Mouse (Mus musculus): Measurements from ENCODE around the gene Btf3. TPM values are rescaled to one million over a fixed set of nuclear protein-coding genes. Genes with fewer than 3 reads are reported as not detected.

The Btf3 gene
- polyA plus RNA-seq, 1 experiment = 1,134 TPM

GRCm38 (mm10) chr13:98306852-98307475, 9.8 kb downstream of the Btf3 start:
- no peak overlapping the region for H3K4me3 ChIP-seq
- TF ChIP-seq REST (IDR thresholded peaks at IDR 0.05; ENCODE audit: insufficient read depth, insufficient read length) (no peak), SRF (IDR thresholded peaks at IDR 0.05; ENCODE audit: control insufficient read depth, insufficient read length, low read depth) (no peak), TCF12 (IDR thresholded peaks at IDR 0.05; ENCODE audit: insufficient read depth, poor library complexity, severe bottlenecking) (no peak), TCF3 (IDR thresholded peaks at IDR 0.05; ENCODE audit: insufficient read length, low read depth) (no peak), MAX (IDR thresholded peaks at IDR 0.05; ENCODE audit: low read depth) (no peak), USF1 (IDR thresholded peaks at IDR 0.05; ENCODE audit: low read depth) (no peak), POLR2AphosphoS2 (IDR thresholded peaks at IDR 0.05; ENCODE audit: insufficient read length, low read depth) (no peak)
- H3K4me2 ChIP-seq (ENCODE audit: low read depth) = no peak overlapping the region
- no peaks in the 10 kb centered on the region for H3K27me3 ChIP-seq (ENCODE audit: control insufficient read depth, insufficient read depth, insufficient read length)
- peaks cover 20% of the 10 kb centered on the region for H3K79me2 ChIP-seq (ENCODE audit: control insufficient read depth, insufficient read depth)
- peaks cover 41% of the 10 kb centered on the region for H3K36me3 ChIP-seq (ENCODE audit: control insufficient read depth, insufficient read depth)
- H3ac ChIP-seq (ENCODE audit: control insufficient read depth, insufficient read length) = no peak overlapping the region

GRCm38 (mm10) chr13:98306393-98306792, 10.4 kb downstream of the Btf3 start:
- peaks cover 14% of the 10 kb centered on the region for H3K79me2 ChIP-seq (ENCODE audit: control insufficient read depth, insufficient read depth)
- H3K27me3 ChIP-seq (ENCODE audit: control insufficient read depth, insufficient read depth, insufficient read length) = no peaks in the 10 kb centered on the region
- no peak for TF ChIP-seq USF1 (IDR thresholded peaks at IDR 0.05; ENCODE audit: low read depth)
- no peak for TF ChIP-seq SRF (IDR thresholded peaks at IDR 0.05; ENCODE audit: control insufficient read depth, insufficient read length, low read depth)
- peak; percentile 71 for TF ChIP-seq POLR2AphosphoS2 (IDR thresholded peaks at IDR 0.05; ENCODE audit: insufficient read length, low read depth)
- no peak for TF ChIP-seq REST (IDR thresholded peaks at IDR 0.05; ENCODE audit: insufficient read depth, insufficient read length)
- no peak overlapping the region for H3ac ChIP-seq (ENCODE audit: control insufficient read depth, insufficient read length)
- no peak overlapping the region for H3K4me3 ChIP-seq
- peaks cover 35% of the 10 kb centered on the region for H3K36me3 ChIP-seq (ENCODE audit: control insufficient read depth, insufficient read depth)
- no peak overlapping the region for H3K4me2 ChIP-seq (ENCODE audit: low read depth)

- H3K4me2 ChIP-seq (ENCODE audit: low read depth) = no peak overlapping the region
- no peak overlapping the region for H3ac ChIP-seq (ENCODE audit: control insufficient read depth, insufficient read length)
- H3K4me3 ChIP-seq = no peak overlapping the region
- H3K36me3 ChIP-seq (ENCODE audit: control insufficient read depth, insufficient read depth) = peaks cover 24% of the 10 kb centered on the region
- TF ChIP-seq TCF3 (IDR thresholded peaks at IDR 0.05; ENCODE audit: insufficient read length, low read depth) (no peak), POLR2AphosphoS2 (IDR thresholded peaks at IDR 0.05; ENCODE audit: insufficient read length, low read depth) (peak; percentile 61)
- no peaks in the 10 kb centered on the region for H3K27me3 ChIP-seq (ENCODE audit: control insufficient read depth, insufficient read depth, insufficient read length)
- peaks cover 3% of the 10 kb centered on the region for H3K79me2 ChIP-seq (ENCODE audit: control insufficient read depth, insufficient read depth)
These were observed 11.5 kb downstream of the Btf3 start for GRCm38 (mm10) chr13:98305257-98305656.

DNA sequence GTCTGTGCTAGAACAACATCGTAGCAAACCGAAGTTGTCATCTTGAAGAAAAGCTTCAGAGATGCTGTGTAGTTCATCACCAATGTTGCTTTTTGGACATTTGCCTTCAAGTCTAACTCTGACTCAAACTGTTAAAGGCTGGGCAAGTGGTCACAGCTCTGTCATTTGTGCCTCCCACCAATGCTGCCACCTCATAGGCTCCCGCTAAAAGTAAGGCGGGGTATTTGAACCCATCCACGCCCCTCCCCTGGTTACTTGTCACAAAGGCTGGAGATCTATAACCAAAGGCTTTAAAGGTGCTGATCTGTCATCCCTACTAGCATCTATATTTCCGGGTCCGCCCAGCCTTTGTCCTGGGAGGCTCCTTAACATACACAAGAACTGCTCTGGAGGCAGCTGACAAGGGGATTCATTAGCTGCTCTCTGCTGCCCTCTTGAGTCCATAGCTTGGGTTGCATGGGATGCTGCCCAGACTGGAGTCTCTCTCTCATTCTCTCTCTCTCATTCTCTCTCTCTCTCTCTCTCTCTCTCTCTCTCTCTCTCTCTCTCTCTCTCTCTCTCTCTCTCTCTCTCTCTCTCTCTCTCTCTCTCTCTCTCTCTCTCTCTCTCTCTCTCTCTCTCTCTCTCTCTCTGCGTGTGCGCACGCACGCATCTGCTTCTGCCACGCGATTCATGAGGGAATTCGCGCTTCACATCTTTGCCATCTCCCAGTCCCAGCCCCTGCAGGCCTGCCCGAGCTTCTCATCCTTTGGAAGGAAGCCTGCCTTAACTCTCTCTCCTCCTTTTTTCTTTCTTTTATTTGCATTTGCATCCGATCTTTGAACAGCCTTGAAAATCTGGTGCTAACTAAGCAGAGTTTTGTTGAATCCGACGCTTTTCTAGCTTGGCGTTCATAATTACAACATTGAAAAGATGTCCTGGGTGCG, 17.7 kb downstream of the Btf3 start:
- Histone ChIP-seq H3ac (ENCODE audit: control insufficient read depth, insufficient read length) (no peak overlapping the region), H3K4me2 (ENCODE audit: low read depth) (no peak overlapping the region), H3K4me3 (no peak overlapping the region), H3K79me2 (ENCODE audit: control insufficient read depth, insufficient read depth) (no peaks in the 10 kb centered on the region), H3K27me3 (ENCODE audit: control insufficient read depth, insufficient read depth, insufficient read length) (no peaks in the 10 kb centered on the region), H3K36me3 (ENCODE audit: control insufficient read depth, insufficient read depth) (no peaks in the 10 kb centered on the region)
- no peak for TF ChIP-seq MYOG (IDR thresholded peaks at IDR 0.05; ENCODE audit: control insufficient read depth in 1 of 3, insufficient read depth in 1 of 3, insufficient read length in 2 of 3, low read depth in 2 of 3)
- no peak for TF ChIP-seq POLR2A (IDR thresholded peaks at IDR 0.05; ENCODE audit: insufficient read length, low read depth)
- no peak for TF ChIP-seq POLR2AphosphoS2 (IDR thresholded peaks at IDR 0.05; ENCODE audit: insufficient read length, low read depth)

GRCm38 (mm10) chr13:98297883-98298482, 18.8 kb downstream of the Btf3 start:
- TF ChIP-seq REST (IDR thresholded peaks at IDR 0.05; ENCODE audit: insufficient read depth, insufficient read length) = no peak
- TF ChIP-seq E2F4 (IDR thresholded peaks at IDR 0.05; ENCODE audit: insufficient read depth) = no peak
- TF ChIP-seq TCF12 (IDR thresholded peaks at IDR 0.05; ENCODE audit: insufficient read depth, poor library complexity, severe bottlenecking) = no peak
- TF ChIP-seq CEBPB (IDR thresholded peaks at IDR 0.05; ENCODE audit: insufficient read depth, poor library complexity, severe bottlenecking) = no peak
- TF ChIP-seq MYOD1 (IDR thresholded peaks at IDR 0.05; ENCODE audit: control insufficient read depth in 1 of 3, insufficient read length in 2 of 3, low read depth in 2 of 3) = no peak
- no peak for TF ChIP-seq SRF (IDR thresholded peaks at IDR 0.05; ENCODE audit: control insufficient read depth, insufficient read length, low read depth)
- no peak for TF ChIP-seq MAX (IDR thresholded peaks at IDR 0.05; ENCODE audit: low read depth)
- no peak for TF ChIP-seq TCF3 (IDR thresholded peaks at IDR 0.05; ENCODE audit: insufficient read length, low read depth)
- no peak for TF ChIP-seq POLR2A (IDR thresholded peaks at IDR 0.05; ENCODE audit: insufficient read length, low read depth)
- TF ChIP-seq POLR2AphosphoS2 (IDR thresholded peaks at IDR 0.05; ENCODE audit: insufficient read length, low read depth) = no peak
- TF ChIP-seq MYOG (IDR thresholded peaks at IDR 0.05; ENCODE audit: control insufficient read depth in 1 of 3, insufficient read depth in 1 of 3, insufficient read length in 2 of 3, low read depth in 2 of 3) = no peak
- TF ChIP-seq USF1 (IDR thresholded peaks at IDR 0.05; ENCODE audit: low read depth) = no peak
- Histone ChIP-seq H3K4me2 (ENCODE audit: low read depth) (no peak overlapping the region), H3ac (ENCODE audit: control insufficient read depth, insufficient read length) (no peak overlapping the region), H3K27me3 (ENCODE audit: control insufficient read depth, insufficient read depth, insufficient read length) (no peaks in the 10 kb centered on the region), H3K4me3 (no peak overlapping the region), H3K36me3 (ENCODE audit: control insufficient read depth, insufficient read depth) (no peaks in the 10 kb centered on the region), H3K79me2 (ENCODE audit: control insufficient read depth, insufficient read depth) (no peaks in the 10 kb centered on the region)

Measured in myocyte (in vitro differentiated cells).